ENCODE assay signal across 8 mouse cellular contexts in genomic region chr13:92354456-92355271, GRCm38 (mm10). TPM values are rescaled to one million over a fixed set of nuclear protein-coding genes. Genes with fewer than 3 reads are reported as not detected.
A peak's percentile ranks its signal among the peaks of the same experiment; 100 is the strongest.
DNase-seq lines count a peak whose midpoint lies in the region; ATAC-seq and TF ChIP-seq lines count a peak whose summit lies in the region.

TSS of gene Dhfr (plus strand) at chr13:92354726.
TSS of gene Msh3 (minus strand) at chr13:92355003.

- H3K27ac ChIP-seq in forebrain, embryonic 12.5 days: peak within 1 kb of the TSS; percentile 92
- peak within 1 kb of the TSS; percentile 93 for H3K27ac ChIP-seq in heart, postnatal 0 days (ENCODE audit: low read depth)
- peak within 1 kb of the TSS; percentile 94 for H3K27ac ChIP-seq in liver, embryonic 16.5 days (ENCODE audit: low read length)
- peak within 1 kb of the TSS; percentile 89 for H3K27ac ChIP-seq in neural tube, embryonic 13.5 days (replicated peaks)
- peak within 1 kb of the TSS; percentile 79 for H3K27ac ChIP-seq in testis, adult 2 months (ENCODE audit: control insufficient read depth, insufficient read depth, low read depth, low read length)

- peak; percentile 99 for DNase-seq in c-Kit-positive CD71-positive TER-119-positive erythroid progenitor cells, embryonic 14.5 days (ENCODE audit: low spot score)
- DNase-seq in heart, postnatal 0 days (ENCODE audit: low spot score): peak; percentile 98
- DNase-seq in kidney, postnatal 4 days: peak; percentile 98 to 99

- ATAC-seq in forebrain, embryonic 12.5 days (ENCODE audit: low FRiP score): peak; percentile 95
- peak; percentile 97 for ATAC-seq in heart, postnatal 0 days (ENCODE audit: insufficient read depth, low read depth)
- peak; percentile 95 for ATAC-seq in liver, embryonic 16.5 days (ENCODE audit: low read depth)
- peak; percentile 98 for ATAC-seq in neural tube, embryonic 13.5 days (ENCODE audit: low read depth)

- H3K36me3 ChIP-seq in E14TG2a.4 (ENCODE audit: insufficient read depth, low read length): peaks cover 67% of the 10 kb centered on the region
- H3K36me3 ChIP-seq in forebrain, embryonic 12.5 days (replicated peaks): peaks cover 30% of the 10 kb centered on the region
- H3K36me3 ChIP-seq in heart, postnatal 0 days (replicated peaks; ENCODE audit: control insufficient read depth, insufficient read depth, low read length): peaks cover 24% of the 10 kb centered on the region; the same call in 1 of the 2 replicates
- peaks cover 13% of the 10 kb centered on the region for H3K36me3 ChIP-seq in liver, embryonic 16.5 days (ENCODE audit: control insufficient read depth, insufficient read depth)
- 0 out of 2 replicates have a peak, but pooled peaks cover 5% of the 10 kb centered on the region for H3K36me3 ChIP-seq in neural tube, embryonic 13.5 days
- H3K36me3 ChIP-seq in testis, adult 2 months (ENCODE audit: control insufficient read depth, insufficient read depth, low read length): no peaks in the 10 kb centered on the region

- under 1% methylated on average over 75 of the region's 76 CpGs for WGBS in forebrain, embryonic 12.5 days
- under 1% methylated on average over 74 of the region's 76 CpGs for WGBS in heart, postnatal 0 days
- under 1% methylated on average over 72 of the region's 76 CpGs for WGBS in liver, embryonic 16.5 days (ENCODE audit: insufficient replicate concordance)
- WGBS in neural tube, embryonic 13.5 days: under 1% methylated on average over 76 of the region's 76 CpGs

- H3K9ac ChIP-seq in forebrain, embryonic 12.5 days: peak within 1 kb of the TSS; percentile 73
- H3K9ac ChIP-seq in heart, postnatal 0 days (replicated peaks; ENCODE audit: low read depth, low read length): peak within 1 kb of the TSS; percentile 65
- peak within 1 kb of the TSS; percentile 85 for H3K9ac ChIP-seq in liver, embryonic 16.5 days (ENCODE audit: low read depth, low read length)
- H3K9ac ChIP-seq in neural tube, embryonic 13.5 days: peak within 1 kb of the TSS; percentile 78

- peak within 1 kb of the TSS; percentile 91 for H3K4me2 ChIP-seq in forebrain, embryonic 12.5 days
- H3K4me2 ChIP-seq in heart, postnatal 0 days (ENCODE audit: low read depth, low read length): peak within 1 kb of the TSS; percentile 97
- H3K4me2 ChIP-seq in liver, embryonic 16.5 days (ENCODE audit: low read depth, low read length): peak within 1 kb of the TSS; percentile 98
- peak within 1 kb of the TSS; percentile 98 for H3K4me2 ChIP-seq in neural tube, embryonic 13.5 days

- TF ChIP-seq CTCF in E14TG2a.4 (conservative IDR thresholded peaks at IDR 0.05; ENCODE audit: low read length): peak; percentile 36
- TF ChIP-seq CTCF in heart, postnatal 0 days (IDR thresholded peaks at IDR 0.05; ENCODE audit: low read depth): peak; percentile 76
- TF ChIP-seq CTCF in testis, adult 2 months (IDR thresholded peaks at IDR 0.05; ENCODE audit: control insufficient read depth, insufficient read depth, insufficient replicate concordance, low read depth, low read length): peak; percentile 79

- H3K27me3 ChIP-seq in E14TG2a.4 (ENCODE audit: insufficient read depth, low read length): no peaks in the 10 kb centered on the region
- H3K27me3 ChIP-seq in forebrain, embryonic 12.5 days: no peaks in the 10 kb centered on the region
- no peaks in the 10 kb centered on the region for H3K27me3 ChIP-seq in heart, postnatal 0 days (ENCODE audit: control insufficient read depth, insufficient read depth, low read length)
- H3K27me3 ChIP-seq in liver, embryonic 16.5 days (ENCODE audit: control insufficient read depth, insufficient read depth, low read depth, low read length): no peaks in the 10 kb centered on the region
- no peaks in the 10 kb centered on the region for H3K27me3 ChIP-seq in neural tube, embryonic 13.5 days
- H3K27me3 ChIP-seq in testis, adult 2 months (ENCODE audit: control insufficient read depth, insufficient read depth, low read length): no peaks in the 10 kb centered on the region

- H3K9me3 ChIP-seq in E14TG2a.4 (ENCODE audit: low read length): no peaks in the 10 kb centered on the region
- H3K9me3 ChIP-seq in forebrain, embryonic 12.5 days: no peaks in the 10 kb centered on the region
- H3K9me3 ChIP-seq in heart, postnatal 0 days (replicated peaks; ENCODE audit: control insufficient read depth, low read length): no peaks in the 10 kb centered on the region
- H3K9me3 ChIP-seq in liver, embryonic 16.5 days (replicated peaks; ENCODE audit: control insufficient read depth, low read length): no peaks in the 10 kb centered on the region
- no peaks in the 10 kb centered on the region for H3K9me3 ChIP-seq in neural tube, embryonic 13.5 days

- TF ChIP-seq EP300 in heart, postnatal 0 days (IDR thresholded peaks at IDR 0.05; ENCODE audit: low read depth): peak; percentile 71

- H3K4me3 ChIP-seq in E14TG2a.4 (replicated peaks; ENCODE audit: low read length): peak within 1 kb of the TSS; percentile 93
- peak within 1 kb of the TSS; percentile 69 for H3K4me3 ChIP-seq in forebrain, embryonic 12.5 days (replicated peaks)
- H3K4me3 ChIP-seq in heart, postnatal 0 days (ENCODE audit: low read depth, low read length): peak within 1 kb of the TSS; percentile 78
- H3K4me3 ChIP-seq in liver, embryonic 16.5 days (ENCODE audit: low read depth, low read length): peak within 1 kb of the TSS; percentile 89
- peak within 1 kb of the TSS; percentile 65 for H3K4me3 ChIP-seq in neural tube, embryonic 13.5 days
- H3K4me3 ChIP-seq in testis, adult 2 months (ENCODE audit: control insufficient read depth, low read depth, low read length): peak within 1 kb of the TSS; percentile 87

- peak; percentile 38 for TF ChIP-seq POLR2A in testis, adult 2 months (IDR thresholded peaks at IDR 0.05; ENCODE audit: control insufficient read depth, low read depth, low read length)

- peaks cover 25% of the 10 kb centered on the region for H3K4me1 ChIP-seq in E14TG2a.4 (replicated peaks; ENCODE audit: low read depth, low read length)
- peaks cover 17% of the 10 kb centered on the region for H3K4me1 ChIP-seq in forebrain, embryonic 12.5 days
- H3K4me1 ChIP-seq in heart, postnatal 0 days (ENCODE audit: control insufficient read depth, insufficient read depth): peaks cover 13% of the 10 kb centered on the region; the same call in 1 of the 2 replicates
- H3K4me1 ChIP-seq in liver, embryonic 16.5 days (ENCODE audit: control insufficient read depth, low read depth, low read length): peaks cover 19% of the 10 kb centered on the region
- peaks cover 32% of the 10 kb centered on the region for H3K4me1 ChIP-seq in neural tube, embryonic 13.5 days (replicated peaks)
- H3K4me1 ChIP-seq in testis, adult 2 months (ENCODE audit: control insufficient read depth, insufficient read depth, low read length): peaks cover 4% of the 10 kb centered on the region

RNA-seq across cellular contexts. Expression of gene Dhfr, which starts in this region (rescaled TPM):
- polyA plus RNA-seq in forebrain, embryonic 12.5 days (2016; fragmentation: Nextera tagmentation; extraction: Ambion mirVana): 21.4 and 21.7 TPM in 2 replicates
- total RNA-seq in heart, postnatal 0 days (2014; rRNA removed; ENCODE audit: low replicate concordance): 3.2 and 4.1 TPM in 2 replicates
- polyA plus RNA-seq in heart, postnatal 0 days (2015; fragmentation: Nextera tagmentation; extraction: Ambion mirVana): 4.4 and 5.3 TPM in 2 replicates
- polyA plus RNA-seq in liver, embryonic 16.5 days (2015; fragmentation: Nextera tagmentation; extraction: Ambion mirVana): 14.0 and 15.0 TPM in 2 replicates
- polyA plus RNA-seq in neural tube, embryonic 13.5 days (2015; fragmentation: Nextera tagmentation; extraction: Ambion mirVana): 4.8 and 5.8 TPM in 2 replicates
- polyA plus RNA-seq in testis, adult 2 months (2012; rRNA removed): 0.77 and 0.79 TPM in 2 replicates

RNA-seq across cellular contexts. Expression of gene Msh3, which starts in this region (rescaled TPM):
- 36.0 and 38.1 TPM in 2 replicates for polyA plus RNA-seq in forebrain, embryonic 12.5 days (2016; fragmentation: Nextera tagmentation; extraction: Ambion mirVana)
- 4.5 and 37.1 TPM in 2 replicates for total RNA-seq in heart, postnatal 0 days (2014; rRNA removed; ENCODE audit: low replicate concordance)
- polyA plus RNA-seq in heart, postnatal 0 days (2015; fragmentation: Nextera tagmentation; extraction: Ambion mirVana): 8.5 and 9.4 TPM in 2 replicates
- 9.1 and 9.4 TPM in 2 replicates for polyA plus RNA-seq in liver, embryonic 16.5 days (2015; fragmentation: Nextera tagmentation; extraction: Ambion mirVana)
- 23.1 and 26.1 TPM in 2 replicates for polyA plus RNA-seq in neural tube, embryonic 13.5 days (2015; fragmentation: Nextera tagmentation; extraction: Ambion mirVana)
- polyA plus RNA-seq in testis, adult 2 months (2012; rRNA removed): 8.0 and 8.3 TPM in 2 replicates

Comparison
In these comparisons a context has a peak if more than half of its experiments do, and no peak if none do; other contexts are left out.
1. Peak in every context shown above with its lines: DNase-seq, ATAC-seq, H3K4me3 ChIP-seq and H3K27ac ChIP-seq.